Mouse (Mus musculus): ENCODE data around the gene Tgm4.

GRCm38 (mm10) chr9:123099631-123100455, 65.3 kb downstream of the Tgm4 start:
- TF ChIP-seq CTCF (IDR thresholded peaks at IDR 0.05; ENCODE audit: low read depth) (no peak), EP300 (IDR thresholded peaks at IDR 0.05; ENCODE audit: low read depth) (no peak)

All from liver, postnatal 0 days (tissue).